Mouse (Mus musculus) heart, embryonic 14.5 days (tissue): ENCODE results near the gene Tmem106a. TPM values are rescaled to one million over a fixed set of nuclear protein-coding genes. Genes with fewer than 3 reads are reported as not detected.

Source experiments
- ATAC-seq: fragments of 200-750 bp; cut with Nextera tagmentation; 2 replicates; pipeline ENCODE4 v1.8.0; 2017; ENCODE audit warnings: low read depth, moderate TSS enrichment; ENCODE audit not compliant: insufficient number of reproducible peaks, insufficient read depth, low FRiP score
- H3K27ac ChIP-seq, 2 experiments: fragments of 200-500 bp in 1 of 2; fragments of 300-500 bp in 1 of 2; sonication (generic) in 1 of 2; replicated peaks in 1 of 2; 2 replicates each; pipeline ENCODE4 v1.5.1; 2012 to 2014; ENCODE audit warnings: low read depth in 2 of 2, low read length in 2 of 2, control low read depth in 1 of 2, mild to moderate bottlenecking in 1 of 2, mixed read lengths in 1 of 2; ENCODE audit not compliant: control insufficient read depth in 1 of 2, insufficient read depth in 1 of 2
- H3K27me3 ChIP-seq: fragments of 300-500 bp; sonication (generic); 2 replicates; pipeline ENCODE4 v1.6.1; 2014; ENCODE audit warnings: mild to moderate bottlenecking, low read length, control low read depth; ENCODE audit not compliant: control insufficient read depth, insufficient read depth
- H3K36me3 ChIP-seq: fragments of 300-500 bp; sonication (generic); 2 replicates; pipeline ENCODE4 v1.6.1; 2014; ENCODE audit warnings: mild to moderate bottlenecking, control low read depth, low read length, mixed read lengths; ENCODE audit not compliant: control insufficient read depth, insufficient read depth
- H3K4me1 ChIP-seq, 2 experiments: fragments of 200-500 bp in 1 of 2; fragments of 300-500 bp in 1 of 2; sonication (generic) in 1 of 2; 2 replicates each; pipeline ENCODE4 v1.6.1; 2012 to 2014; ENCODE audit warnings: low read length in 2 of 2, control low read depth in 1 of 2, mixed read lengths in 1 of 2; ENCODE audit not compliant: control insufficient read depth in 2 of 2, insufficient read depth in 2 of 2
- H3K4me2 ChIP-seq: fragments of 300-500 bp; sonication (generic); 2 replicates; pipeline ENCODE4 v1.6.1; 2014; ENCODE audit warnings: mild to moderate bottlenecking, low read length
- H3K4me3 ChIP-seq, 2 experiments: fragments of 200-500 bp in 1 of 2; fragments of 300-500 bp in 1 of 2; sonication (generic) in 1 of 2; 2 replicates each; pipeline ENCODE4 v1.5.1; 2012 to 2014; ENCODE audit warnings: low read length in 2 of 2, mild to moderate bottlenecking in 2 of 2, control low read depth in 1 of 2, low read depth in 1 of 2, moderate library complexity in 1 of 2; ENCODE audit not compliant: control insufficient read depth in 1 of 2, insufficient read depth in 1 of 2
- H3K9ac ChIP-seq: fragments of 300-500 bp; sonication (generic); 2 replicates; pipeline ENCODE4 v1.6.1; 2014; ENCODE audit warnings: mild to moderate bottlenecking, low read length
- H3K9me3 ChIP-seq: fragments of 300-500 bp; sonication (generic); 2 replicates; pipeline ENCODE4 v1.6.1; 2016; ENCODE audit warnings: low read length, control low read depth; ENCODE audit not compliant: control insufficient read depth
- WGBS: fragments of 180-500 bp; shearing (Covaris S2); extraction: QIAGEN DNeasy Blood & Tissue Kit; methylation state at CpG from one replicate; pipeline ENCODE4 v1.1.7; 2014; 5-methylcytosine and 5-hydroxymethylcytosine counted together
- polyA plus RNA-seq: library from polyadenylated mRNA; unstranded; fragments of >200 nt; fragmentation: Nextera tagmentation; extraction: Ambion mirVana; gene quantifications from 2 replicates; pipeline ENCODE4 v1.2.1, GENCODE M21; 2014

Tmem106a gene
- polyA plus RNA-seq: 3.6 and 4.1 TPM in 2 replicates

GRCm38 (mm10) chr11:101582054-101583035 lies at the start of gene Tmem106a:
Gene Tmem106a, plus strand, starts transcription at chr11:101582242.
- Histone ChIP-seq H3K27ac (peak within 1 kb of the TSS in 1 of 2 experiments; percentile 33; a peak in 1 of 4 replicates), H3K9ac (peak within 1 kb of the TSS; percentile 79), H3K9me3 (no peaks in the 10 kb centered on the region), H3K4me3 (peak within 1 kb of the TSS; percentile 52 to 68), H3K27me3 (no peaks in the 10 kb centered on the region), H3K36me3 (peaks cover 53% of the 10 kb centered on the region), H3K4me2 (peak within 1 kb of the TSS; percentile 71), H3K4me1 (peaks cover 3 to 4% of the 10 kb centered on the region in 2 experiments; a peak in 3 of 4 replicates)
- 19% methylated on average over 30 of the region's 31 CpGs for WGBS
- ATAC-seq: no peak

GRCm38 (mm10) chr11:101543533-101543932 lies 38.5 kb upstream of the Tmem106a start:
- Histone ChIP-seq H3K9ac (no peak overlapping the region), H3K27ac (no peak overlapping the region), H3K4me2 (no peak overlapping the region), H3K36me3 (peaks cover 23% of the 10 kb centered on the region), H3K4me1 (0 out of 4 replicates have a peak, but pooled peaks cover 0 to 4% of the 10 kb centered on the region in 2 experiments), H3K4me3 (no peak overlapping the region), H3K9me3 (no peaks in the 10 kb centered on the region), H3K27me3 (no peaks in the 10 kb centered on the region)
- 81% methylated on average over 9 of the region's 9 CpGs for WGBS
- no peak for ATAC-seq

GRCm38 (mm10) chr11:101544132-101544531 lies 37.9 kb upstream of the Tmem106a start:
- Histone ChIP-seq H3K27ac (no peak overlapping the region), H3K4me1 (0 out of 4 replicates have a peak, but pooled peaks cover 0 to 4% of the 10 kb centered on the region in 2 experiments)
- 81% methylated on average over 1 of the region's 1 CpGs for WGBS

GRCm38 (mm10) chr11:101548526-101548925 lies 33.5 kb upstream of the Tmem106a start:
- Histone ChIP-seq H3K9me3 (no peaks in the 10 kb centered on the region), H3K4me2 (no peak overlapping the region), H3K9ac (no peak overlapping the region), H3K27ac (no peak overlapping the region), H3K36me3 (peaks cover 14% of the 10 kb centered on the region), H3K27me3 (no peaks in the 10 kb centered on the region), H3K4me1 (peaks cover 2 to 12% of the 10 kb centered on the region in 2 experiments; a peak in 2 of 4 replicates), H3K4me3 (no peak overlapping the region)
- no peak for ATAC-seq

More at GRCm38 (mm10) chr11:101544132-101544531, 37.9 kb upstream of the Tmem106a start:
- Histone ChIP-seq H3K36me3 (peaks cover 22% of the 10 kb centered on the region), H3K4me3 (no peak overlapping the region), H3K4me2 (no peak overlapping the region), H3K27me3 (no peaks in the 10 kb centered on the region), H3K9me3 (no peaks in the 10 kb centered on the region), H3K9ac (no peak overlapping the region)
- no peak for ATAC-seq

- H3K9me3 ChIP-seq: no peaks in the 10 kb centered on the region
- peaks cover 2 to 23% of the 10 kb centered on the region in 2 experiments; a peak in 3 of 4 replicates for H3K4me1 ChIP-seq
- peak within 1 kb of the TSS; percentile 77 for H3K4me2 ChIP-seq
- peak; percentile 70 for ATAC-seq
- H3K27me3 ChIP-seq: no peaks in the 10 kb centered on the region
- H3K36me3 ChIP-seq: peaks cover 28% of the 10 kb centered on the region
- peak within 1 kb of the TSS; percentile 72 to 84 for H3K4me3 ChIP-seq
- H3K9ac ChIP-seq: peak within 1 kb of the TSS; percentile 87
- under 1% methylated on average over 43 of the region's 43 CpGs for WGBS
- H3K27ac ChIP-seq: peak within 1 kb of the TSS; percentile 87 to 97
Measured at GRCm38 (mm10) chr11:101551751-101552475, 30.1 kb upstream of the Tmem106a start, which contains the start of the genes Brca1 and Nbr1. Gene Brca1, minus strand, starts transcription at chr11:101551955. Gene Nbr1, plus strand, starts transcription at chr11:101552149.

GRCm38 (mm10) chr11:101552476-101553300 lies 29.4 kb upstream of the Tmem106a start:
- Histone ChIP-seq H3K4me2 (peak overlapping the region; percentile 77), H3K4me3 (peak overlapping the region; percentile 72 to 84), H3K27ac (peak overlapping the region; percentile 87 to 97), H3K9ac (peak overlapping the region; percentile 87), H3K27me3 (no peaks in the 10 kb centered on the region), H3K4me1 (peaks cover 2 to 23% of the 10 kb centered on the region in 2 experiments; a peak in 3 of 4 replicates), H3K9me3 (no peaks in the 10 kb centered on the region), H3K36me3 (peaks cover 33% of the 10 kb centered on the region)
- peak; percentile 97 for ATAC-seq
- WGBS: under 1% methylated on average over 37 of the region's 37 CpGs
